Mouse (Mus musculus) adrenal gland, postnatal 10 days (tissue): Measurements from ENCODE around the gene Ropn1. TPM values are rescaled to one million over a fixed set of nuclear protein-coding genes. Genes with fewer than 3 reads are reported as not detected.
"Not testable (repeated sequence)": the region's sequence is repeated elsewhere in the genome, so short reads cannot be mapped to it uniquely, and the experiment has no call there.

Source experiments
- DNase-seq: peaks from one replicate; pipeline ENCODE4 v3.0.0; 2021; ENCODE audit warnings: mixed read lengths
- total RNA-seq, 2 experiments: library from RNA; stranded (reverse); gene quantifications; 2 replicates each; pipeline ENCODE4 v1.2.3; 2021

Ropn1 gene
- total RNA-seq, 2 experiments from 2014 or later, result not detected

- DNase-seq, result peak; percentile 92
These were observed 40.8 kb downstream of the Ropn1 start, which contains the start of gene Ccdc14 for GRCm38 (mm10) chr16:34690334-34691144. TSS of gene Ccdc14 (plus strand) at chr16:34690616.

GRCm38 (mm10) chr16:34691156-34691555, 41.4 kb downstream of the Ropn1 start:
- DNase-seq, result peak; percentile 19

- no peak for DNase-seq
These were observed 44.8 kb downstream of the Ropn1 start for GRCm38 (mm10) chr16:34694477-34694876.

- not testable (repeated sequence) for DNase-seq
These were observed 49.0 kb downstream of the Ropn1 start for GRCm38 (mm10) chr16:34698721-34699120.

GRCm38 (mm10) chr16:34700165-34700827, 50.6 kb downstream of the Ropn1 start:
- DNase-seq, result peak; percentile 82

GRCm38 (mm10) chr16:34700828-34701216, 51.1 kb downstream of the Ropn1 start:
- DNase-seq, result no peak

- no peak for DNase-seq
These were observed 56.3 kb downstream of the Ropn1 start for GRCm38 (mm10) chr16:34706019-34706418.

- DNase-seq, result no peak
These were observed 56.8 kb downstream of the Ropn1 start for GRCm38 (mm10) chr16:34706487-34706946.

GRCm38 (mm10) chr16:34711481-34711880, 61.8 kb downstream of the Ropn1 start:
- DNase-seq, result no peak

- DNase-seq, result no peak
These were observed 75.4 kb downstream of the Ropn1 start for GRCm38 (mm10) chr16:34725156-34725555.

Other genes starting within 250 kb of the Ropn1 start
- gene Kalrn, start 76.4 kb upstream of the Ropn1 start, total RNA-seq, result 10 to 100 TPM; 16.3 to 17.8 TPM
- 1 to 10 TPM; 4.0 to 6.5 TPM for gene Ccdc14, start 40.7 kb downstream of the Ropn1 start, total RNA-seq
- gene Mylk, start 95.3 kb downstream of the Ropn1 start, total RNA-seq, result 10 to 100 TPM; 46.5 to 48.0 TPM